Mouse (Mus musculus) MEL (cell line): ENCODE measurements around the gene I0C0044D17Rik. TPM values are rescaled to one million over a fixed set of nuclear protein-coding genes. Genes with fewer than 3 reads are reported as not detected.

ENCODE experiments used
- DNase-seq: peaks from one replicate; pipeline ENCODE4 v3.0.0; 2011; ENCODE audit warnings: low read depth, low spot score
- H3K27ac ChIP-seq: 2 replicates; pipeline ENCODE4 v1.5.1; 2012; ENCODE audit warnings: low read depth, mild to moderate bottlenecking, control low read depth, low read length, moderate library complexity; ENCODE audit not compliant: control insufficient read depth
- H3K27me3 ChIP-seq, 2 experiments: fragments of 150-350 bp in 1 of 2; sonication (generic) in 1 of 2; 2 replicates each; pipeline ENCODE4 v1.6.1; 2012; ENCODE audit warnings: low read length in 2 of 2, mild to moderate bottlenecking in 2 of 2, improper control_type of control experiment in 1 of 2, moderate library complexity in 1 of 2; ENCODE audit not compliant: insufficient read depth in 2 of 2, control insufficient read depth in 1 of 2
- H3K36me3 ChIP-seq, 2 experiments: 2 replicates each; pipeline ENCODE4 v1.6.1; 2012 to 2014; ENCODE audit warnings: low read length in 2 of 2, improper control_type of control experiment in 1 of 2, inconsistent platforms in 1 of 2, mild to moderate bottlenecking in 1 of 2; ENCODE audit not compliant: insufficient read depth in 2 of 2, control insufficient read depth in 1 of 2
- H3K4me1 ChIP-seq, 2 experiments: fragments of 150-350 bp in 1 of 2; sonication (generic) in 1 of 2; 2 replicates each; pipeline ENCODE4 v1.6.1; 2012; ENCODE audit warnings: low read length in 2 of 2, improper control_type of control experiment in 1 of 2, mild to moderate bottlenecking in 1 of 2; ENCODE audit not compliant: insufficient read depth in 2 of 2, control insufficient read depth in 1 of 2
- H3K4me3 ChIP-seq, 2 experiments: fragments of 150-350 bp in 1 of 2; sonication (generic) in 1 of 2; 2 replicates each; pipeline ENCODE4 v1.5.1; 2012; ENCODE audit warnings: low read depth in 2 of 2, low read length in 2 of 2, mild to moderate bottlenecking in 2 of 2, moderate library complexity in 2 of 2, control low read depth in 1 of 2, improper control_type of control experiment in 1 of 2; ENCODE audit not compliant: control insufficient read depth in 1 of 2, insufficient read depth in 1 of 2
- H3K79me2 ChIP-seq: 2 replicates; pipeline ENCODE4 v1.6.1; 2012; ENCODE audit warnings: mild to moderate bottlenecking, low read length, moderate library complexity; ENCODE audit not compliant: control insufficient read depth, poor library complexity, insufficient read depth
- H3K9ac ChIP-seq: 2 replicates; pipeline ENCODE4 v1.6.1; 2012; ENCODE audit warnings: low read depth, mild to moderate bottlenecking, control low read depth, low read length, moderate library complexity; ENCODE audit not compliant: control insufficient read depth, poor library complexity, severe bottlenecking
- H3K9me3 ChIP-seq: fragments of 150-350 bp; sonication (generic); replicated peaks from 2 replicates; pipeline ENCODE4 v1.6.1; 2012; ENCODE audit warnings: mild to moderate bottlenecking, low read length, improper control_type of control experiment, moderate library complexity; ENCODE audit not compliant: insufficient read depth
- CHD2 ChIP-seq: IDR thresholded peaks from 2 replicates; pipeline ENCODE4 v1.6.1; 2011; ENCODE audit warnings: low read length, improper control_type of control experiment
- ELF1 ChIP-seq: IDR thresholded peaks from 2 replicates; pipeline ENCODE4 v1.6.1; 2014; ENCODE audit warnings: low read depth, mild to moderate bottlenecking, inconsistent platforms, low read length, improper control_type of control experiment, moderate library complexity
- GATA1 ChIP-seq: IDR thresholded peaks from 2 replicates; pipeline ENCODE4 v1.6.1; 2011; ENCODE audit warnings: low read depth, low read length, improper control_type of control experiment
- KAT2A ChIP-seq: conservative IDR thresholded peaks from 2 replicates; pipeline ENCODE4 v1.6.1; 2012; ENCODE audit warnings: low read depth, low read length, improper control_type of control experiment, inconsistent platforms
- MAFK ChIP-seq: IDR thresholded peaks from 2 replicates; pipeline ENCODE4 v1.6.1; 2011; ENCODE audit warnings: low read depth, mild to moderate bottlenecking, low read length, improper control_type of control experiment, borderline replicate concordance
- MYB ChIP-seq: IDR thresholded peaks from 2 replicates; pipeline ENCODE4 v1.6.1; 2011; ENCODE audit warnings: mild to moderate bottlenecking, low read depth, low read length, improper control_type of control experiment
- NELFE ChIP-seq: IDR thresholded peaks from 2 replicates; pipeline ENCODE4 v1.6.1; 2011; ENCODE audit warnings: low read depth, low read length, improper control_type of control experiment
- NRF1 ChIP-seq: IDR thresholded peaks from 2 replicates; pipeline ENCODE4 v1.6.1; 2014; ENCODE audit warnings: low read depth, mild to moderate bottlenecking, inconsistent platforms, low read length, improper control_type of control experiment, moderate library complexity; ENCODE audit not compliant: poor library complexity, insufficient read depth, severe bottlenecking
- POLR2A ChIP-seq, 2 experiments: IDR thresholded peaks; 2 replicates each; pipeline ENCODE4 v1.6.1; 2011 to 2012; ENCODE audit warnings: low read length in 2 of 2, mild to moderate bottlenecking in 2 of 2, control low read depth in 1 of 2, improper control_type of control experiment in 1 of 2, low read depth in 1 of 2, moderate library complexity in 1 of 2; ENCODE audit not compliant: control insufficient read depth in 1 of 2, insufficient read depth in 1 of 2, poor library complexity in 1 of 2
- POLR2AphosphoS2 ChIP-seq: IDR thresholded peaks from 2 replicates; pipeline ENCODE4 v1.6.1; 2011; ENCODE audit warnings: low read length, improper control_type of control experiment
- RAD21 ChIP-seq: IDR thresholded peaks from 2 replicates; pipeline ENCODE4 v1.6.1; 2011; ENCODE audit warnings: mild to moderate bottlenecking, low read depth, low read length, improper control_type of control experiment
- RCOR1 ChIP-seq: IDR thresholded peaks from 2 replicates; pipeline ENCODE4 v1.6.1; 2012; ENCODE audit warnings: low read depth, mild to moderate bottlenecking, inconsistent platforms, low read length, improper control_type of control experiment
- SMC3 ChIP-seq: IDR thresholded peaks from 2 replicates; pipeline ENCODE4 v1.6.1; 2011; ENCODE audit warnings: low read depth, low read length, improper control_type of control experiment
- TCF12 ChIP-seq: IDR thresholded peaks from 2 replicates; pipeline ENCODE4 v1.6.1; 2014; ENCODE audit warnings: low read depth, mild to moderate bottlenecking, inconsistent platforms, low read length, improper control_type of control experiment, moderate library complexity
- UBTF ChIP-seq: IDR thresholded peaks from 2 replicates; pipeline ENCODE4 v1.6.1; 2012; ENCODE audit warnings: low read depth, mild to moderate bottlenecking, inconsistent platforms, low read length, improper control_type of control experiment, moderate library complexity, borderline replicate concordance; ENCODE audit not compliant: insufficient read depth
- ZC3H11A ChIP-seq: IDR thresholded peaks from 2 replicates; pipeline ENCODE4 v1.6.1; 2012; ENCODE audit warnings: low read depth, mild to moderate bottlenecking, inconsistent platforms, low read length, improper control_type of control experiment
- ZKSCAN1 ChIP-seq: IDR thresholded peaks from 2 replicates; pipeline ENCODE4 v1.6.1; 2012; ENCODE audit warnings: low read depth, mild to moderate bottlenecking, inconsistent platforms, low read length, improper control_type of control experiment, moderate library complexity
- polyA plus RNA-seq, 2 experiments: library from polyadenylated mRNA; stranded (reverse) in 1 of 2; unstranded in 1 of 2; fragments of >175 nt in 1 of 2; fragments of >200 nt in 1 of 2; gene quantifications; 2 replicates each; pipeline versions ENCODE4 v1.2.1 to v1.2.4; 2012; ENCODE audit warnings: low replicate concordance in 2 of 2, low read depth in 1 of 2; ENCODE audit not compliant: insufficient read length in 2 of 2, insufficient read depth in 1 of 2, missing spikeins in 1 of 2
- total RNA-seq: library from RNA; depleted of rRNA; stranded (reverse); fragments of 300-350 nt; gene quantifications from 2 replicates; pipeline ENCODE4 v1.2.3, GENCODE M21; 2012

The I0C0044D17Rik gene
- total and polyA plus RNA-seq, 3 experiments = not detected

DNA sequence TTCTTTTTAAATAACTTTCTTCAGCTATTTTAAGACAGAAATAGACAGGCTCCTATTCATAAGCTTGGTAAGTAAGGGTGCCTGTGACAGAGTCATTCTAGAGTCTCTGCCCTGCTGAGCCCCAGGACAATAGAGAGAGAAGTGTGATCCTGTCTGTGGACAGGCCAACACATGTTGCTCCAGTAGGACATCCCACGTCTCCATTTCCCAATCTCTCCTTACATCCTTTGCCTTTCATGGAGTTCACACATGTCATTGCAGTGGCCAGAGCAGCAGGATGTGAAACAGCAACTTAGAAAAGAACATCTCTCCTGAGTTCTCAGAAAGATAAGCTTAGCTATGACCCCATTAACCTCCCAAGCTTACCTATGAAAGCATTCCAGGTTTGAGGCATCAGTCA, 8.1 kb upstream of the I0C0044D17Rik start:
- H3K9ac ChIP-seq = no peak overlapping the region
- no peak for TF ChIP-seq ELF1
- no peak for TF ChIP-seq TCF12
- no peak for TF ChIP-seq ZC3H11A
- no peak for TF ChIP-seq RCOR1
- no peak for TF ChIP-seq NRF1
- TF ChIP-seq SMC3 = no peak
- TF ChIP-seq, all 39 proteins: peak for 0
- Histone ChIP-seq H3K4me1 (no peaks in the 10 kb centered on the region), H3K4me3 (no peak overlapping the region), H3K9me3 (no peaks in the 10 kb centered on the region), H3K27me3 (no peaks in the 10 kb centered on the region), H3K27ac (no peak overlapping the region), H3K36me3 (no peaks in the 10 kb centered on the region), H3K79me2 (no peaks in the 10 kb centered on the region)
- no peak for DNase-seq

DNA sequence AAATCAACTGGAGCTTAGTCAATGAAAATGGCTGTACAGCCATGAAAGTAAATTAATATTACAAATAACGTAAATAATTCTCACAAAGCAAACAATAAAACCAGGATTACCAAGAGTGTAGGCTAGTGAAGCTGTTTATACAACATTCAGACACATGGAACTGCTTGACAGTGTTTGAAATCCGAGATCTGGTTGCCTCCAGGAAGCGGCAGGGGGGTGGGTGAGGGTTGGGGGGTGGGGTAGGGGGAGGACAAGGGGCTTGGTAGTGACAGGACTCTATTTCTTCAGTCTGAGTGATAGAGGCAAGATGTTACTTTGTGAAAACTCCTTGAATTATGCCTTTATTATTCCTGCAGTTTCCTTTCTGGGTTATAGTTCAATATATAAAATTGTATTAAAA, 3.1 kb upstream of the I0C0044D17Rik start:
- no peaks in the 10 kb centered on the region for H3K27me3 ChIP-seq
- no peak overlapping the region for H3K27ac ChIP-seq
- H3K9ac ChIP-seq = no peak overlapping the region
- TF ChIP-seq RAD21 (no peak), MAFK (no peak), POLR2AphosphoS2 (no peak), KAT2A (no peak), MYB (no peak), CHD2 (no peak), ELF1 (no peak), UBTF (no peak), RCOR1 (no peak), ZKSCAN1 (no peak), POLR2A (IDR thresholded peaks at IDR 0.05; ENCODE audit: control insufficient read depth in 1 of 2, insufficient read depth in 1 of 2, low read depth in 1 of 2, low read length in 2 of 2, poor library complexity in 1 of 2) (no peak), NRF1 (no peak), NELFE (no peak), GATA1 (no peak)
- H3K36me3 ChIP-seq = no peaks in the 10 kb centered on the region
- H3K4me3 ChIP-seq = no peak overlapping the region
- no peaks in the 10 kb centered on the region for H3K9me3 ChIP-seq
- no peaks in the 10 kb centered on the region for H3K4me1 ChIP-seq
- no peaks in the 10 kb centered on the region for H3K79me2 ChIP-seq
- no peak for DNase-seq
